Mouse (Mus musculus): Measurements from ENCODE around the gene Fgl2.
"Not testable (repeated sequence)": the region's sequence is repeated elsewhere in the genome, so short reads cannot be mapped to it uniquely, and the experiment has no call there.

Fgl2 gene

GRCm38 (mm10) chr5:21372493-21373179 is at the start of gene Fgl2:
TSS of gene Fgl2 (plus strand) at chr5:21372642.
- peak; percentile 40 for DNase-seq (ENCODE audit: low spot score)

- DNase-seq (ENCODE audit: low spot score), result peak; percentile 33
Measured at GRCm38 (mm10) chr5:21326494-21326893, 45.9 kb upstream of the Fgl2 start.

DNA sequence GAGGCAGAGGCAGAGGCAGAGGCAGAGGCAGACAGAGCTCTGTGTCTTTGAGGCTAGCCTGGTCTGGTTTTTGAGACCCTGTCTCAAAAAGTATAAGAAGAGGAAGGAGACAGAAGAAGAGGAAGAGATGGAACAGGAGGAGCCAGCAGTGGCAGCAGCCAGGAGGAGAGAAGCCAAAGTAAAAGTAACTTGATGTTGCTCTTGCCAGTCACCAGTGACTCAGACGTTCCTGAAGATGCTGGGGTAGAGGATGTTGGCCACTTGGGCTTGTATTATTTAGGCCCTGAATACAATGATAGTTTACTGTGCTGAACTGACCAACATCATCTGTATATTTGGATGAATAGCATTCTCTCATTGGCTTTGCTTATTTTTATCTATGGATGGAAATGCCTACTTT is 43.9 kb upstream of the Fgl2 start:
- no peak for DNase-seq (ENCODE audit: low spot score)

DNA sequence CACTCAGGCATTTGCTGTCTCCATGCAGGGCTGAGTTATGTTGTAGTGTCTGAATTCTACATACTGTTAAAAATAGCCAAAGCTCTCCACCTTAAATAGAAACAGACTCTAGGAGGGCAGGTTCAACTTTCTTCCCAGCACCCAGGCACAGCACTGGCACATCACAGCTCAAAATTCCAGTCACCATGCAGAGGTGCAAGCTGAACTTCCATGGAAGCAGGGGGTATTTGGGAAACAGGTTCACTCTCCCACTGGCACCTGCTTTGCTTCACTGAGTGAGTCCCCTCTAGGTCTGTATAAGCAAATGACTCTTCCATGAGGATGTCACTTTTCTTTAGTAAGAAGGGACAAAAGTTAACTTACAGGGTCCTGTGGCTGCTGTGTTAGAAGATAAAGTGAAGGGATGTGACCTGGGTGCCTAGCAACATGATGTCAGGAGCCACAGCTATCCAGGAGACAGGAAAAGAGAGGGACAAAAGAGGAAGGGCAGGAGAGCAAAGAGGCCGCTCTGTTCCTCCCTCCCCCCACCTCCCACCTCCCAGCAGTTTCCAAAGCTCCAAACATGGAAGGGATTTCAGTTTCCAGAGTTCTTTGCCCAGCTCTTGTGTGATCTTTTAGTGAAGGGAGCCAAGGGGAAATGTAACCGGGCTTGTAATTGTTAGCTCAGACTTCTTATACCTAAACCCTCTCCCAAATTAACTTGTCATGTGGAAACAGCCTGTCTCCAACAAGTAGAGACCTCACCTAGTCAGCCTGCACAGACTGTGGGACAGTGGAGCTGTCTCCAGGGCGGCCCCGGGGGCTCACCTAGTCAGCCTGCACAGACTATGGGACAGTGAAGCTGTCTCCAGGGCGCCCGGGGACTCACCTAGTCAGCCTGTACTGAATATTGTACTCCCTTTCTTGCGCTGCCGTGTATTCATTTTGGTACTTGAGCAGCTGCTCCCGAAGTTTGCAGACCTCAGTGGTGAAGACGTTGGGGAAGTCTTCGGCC is 42.5 kb upstream of the Fgl2 start:
- DNase-seq (ENCODE audit: low spot score), result no peak

DNA sequence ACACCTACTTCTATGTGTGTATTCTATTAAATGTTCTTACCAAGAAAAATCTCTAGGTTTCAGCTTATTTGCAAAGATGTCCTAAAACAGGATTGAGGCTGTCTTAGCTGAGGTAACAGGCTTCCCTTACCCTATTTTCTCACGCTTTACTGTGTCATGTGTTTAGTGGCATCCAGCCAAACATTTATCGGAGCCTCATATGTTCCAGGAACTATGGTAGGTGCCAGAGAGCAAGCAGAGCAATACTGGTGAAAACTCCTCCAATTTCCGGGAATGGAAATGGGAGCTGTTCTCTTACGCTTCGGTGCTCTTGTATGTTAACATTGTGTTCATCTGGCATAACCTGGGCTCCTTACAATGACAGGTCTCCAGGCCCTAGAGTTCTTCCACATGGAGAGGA is 40.8 kb upstream of the Fgl2 start:
- no peak for DNase-seq (ENCODE audit: low spot score)

DNA sequence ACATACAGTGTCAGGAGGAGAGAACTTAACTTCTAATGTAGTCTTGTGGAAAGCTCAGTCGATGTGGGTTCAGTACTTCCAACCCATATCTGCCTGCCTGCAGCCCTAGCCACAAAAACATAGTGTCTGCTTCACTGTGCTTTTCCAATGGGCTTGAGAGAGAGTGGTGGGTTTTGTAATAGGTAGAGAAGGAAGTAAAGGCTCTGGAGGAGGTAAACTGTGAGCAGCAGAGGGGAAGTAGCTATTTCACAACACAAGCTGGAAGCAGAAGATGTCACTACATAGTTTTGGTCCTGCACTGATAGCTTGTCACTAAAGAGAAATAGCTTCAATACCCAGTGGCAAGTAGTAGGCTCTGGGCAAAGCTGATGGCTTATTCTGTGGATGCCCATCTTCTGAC is 40.3 kb upstream of the Fgl2 start:
- DNase-seq (ENCODE audit: low spot score), result no peak

DNA sequence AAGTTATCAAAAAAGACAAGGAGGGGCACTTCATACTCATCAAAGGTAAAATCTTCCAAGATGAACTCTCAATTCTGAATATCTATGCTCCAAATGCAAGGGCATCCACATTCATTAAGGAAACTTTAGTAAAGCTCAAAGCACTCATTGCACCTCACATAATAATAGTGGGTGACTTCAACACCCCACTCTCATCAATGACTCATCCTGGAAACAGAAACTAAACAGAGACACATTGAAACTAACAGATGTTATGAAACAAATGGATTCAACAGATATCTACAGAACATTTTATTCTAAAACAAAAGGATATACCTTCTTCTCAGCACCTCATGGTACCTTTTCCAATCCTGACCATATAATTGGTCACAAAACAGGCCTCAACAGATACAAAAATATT is 30.2 kb upstream of the Fgl2 start:
- not testable (repeated sequence) for DNase-seq (ENCODE audit: low spot score)

DNA sequence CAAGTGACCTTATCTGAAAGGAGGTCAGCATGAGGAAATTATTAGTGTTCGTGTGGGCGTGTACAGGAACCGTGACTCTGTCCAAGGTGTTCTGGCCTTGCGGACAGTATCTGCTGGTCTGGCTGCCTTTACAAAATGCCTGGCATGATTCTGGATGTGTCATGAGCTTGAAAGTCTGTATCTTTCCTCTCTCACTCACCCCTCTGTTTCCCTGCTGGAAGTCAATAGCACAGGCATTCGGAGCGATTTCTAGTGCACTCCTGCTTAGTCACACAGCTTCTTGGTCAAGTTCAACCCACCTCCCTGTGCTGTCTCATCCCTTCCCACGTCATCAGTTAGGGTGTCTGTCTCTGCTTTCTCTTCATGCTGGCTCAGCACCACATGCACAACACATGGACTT is 24.1 kb upstream of the Fgl2 start:
- DNase-seq (ENCODE audit: low spot score), result no peak

DNA sequence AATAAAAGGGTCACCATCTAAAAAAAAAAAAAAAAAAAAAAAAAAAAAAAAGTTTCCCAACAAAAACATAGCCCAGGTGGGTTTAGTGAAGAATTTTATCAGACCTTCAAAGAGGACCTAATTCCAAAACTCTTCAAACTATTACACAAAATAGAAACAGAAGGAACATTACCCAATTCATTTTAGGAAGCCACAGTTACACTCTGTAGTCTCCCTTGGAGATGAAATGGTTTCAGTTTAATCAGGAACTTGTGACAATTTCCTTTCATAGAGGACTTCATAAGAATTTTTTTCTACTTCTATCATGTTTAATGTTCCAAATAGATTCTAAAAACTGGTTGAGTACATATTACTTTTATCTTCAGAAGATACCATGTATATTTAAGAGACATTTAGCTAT is 20.8 kb upstream of the Fgl2 start:
- DNase-seq (ENCODE audit: low spot score), result no peak

DNA sequence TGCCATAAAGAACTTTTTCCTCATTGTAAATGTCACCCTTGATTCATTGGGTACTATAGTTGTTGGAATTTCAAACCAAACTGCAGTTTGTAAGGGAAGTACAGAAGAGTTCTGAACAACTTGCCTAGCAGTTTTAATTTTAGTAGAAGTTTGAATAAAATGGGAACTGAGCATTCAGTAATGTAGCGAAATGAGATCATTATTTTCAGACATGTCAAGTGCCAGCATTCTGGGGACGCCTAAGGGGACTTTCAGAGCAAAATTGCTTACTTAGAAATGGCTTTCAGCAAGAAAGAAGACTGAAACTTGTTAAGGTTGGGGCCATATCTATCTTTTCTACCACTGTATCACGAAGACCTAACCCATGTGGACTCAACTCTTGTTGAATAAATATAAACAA is 13.8 kb upstream of the Fgl2 start:
- DNase-seq (ENCODE audit: low spot score), result no peak

GRCm38 (mm10) chr5:21363343-21363742 is 9.1 kb upstream of the Fgl2 start:
- DNase-seq (ENCODE audit: low spot score), result no peak

DNA sequence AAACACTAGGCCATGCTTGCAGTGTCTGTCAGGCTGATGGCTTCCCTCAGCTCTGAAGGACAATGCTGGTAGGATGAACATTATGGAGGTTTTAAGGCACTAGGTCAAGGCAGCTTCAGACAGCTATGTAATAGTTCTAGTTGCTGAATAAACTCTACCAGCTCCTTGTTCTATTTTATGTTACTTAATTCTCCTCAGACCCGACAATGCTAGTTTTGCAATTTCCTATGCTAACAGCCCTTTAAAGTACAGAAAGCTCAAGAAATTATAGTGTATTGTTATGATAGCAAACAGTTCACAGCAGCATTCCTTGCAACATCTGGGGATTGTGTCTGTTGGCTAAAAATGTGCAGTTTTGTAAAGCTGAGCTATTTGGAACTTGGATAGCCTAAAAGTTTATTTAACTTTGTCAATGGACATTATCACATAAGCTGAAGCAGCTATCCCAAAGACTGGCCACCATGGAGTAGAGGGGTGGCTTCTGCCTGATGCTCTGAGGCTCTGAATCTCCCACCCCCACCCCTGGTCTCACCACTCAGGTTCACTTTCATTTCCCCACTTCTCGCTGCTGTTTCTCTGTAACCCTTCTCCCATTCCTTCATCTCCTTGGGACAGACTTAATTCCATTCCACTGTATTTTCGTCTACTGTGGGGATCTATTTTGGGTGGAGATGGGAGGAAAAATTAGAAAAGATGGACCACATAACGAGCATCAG is 5.9 kb upstream of the Fgl2 start:
- no peak for DNase-seq (ENCODE audit: low spot score)

GRCm38 (mm10) chr5:21367514-21367913 is 4.9 kb upstream of the Fgl2 start:
- DNase-seq (ENCODE audit: low spot score), result no peak

DNA sequence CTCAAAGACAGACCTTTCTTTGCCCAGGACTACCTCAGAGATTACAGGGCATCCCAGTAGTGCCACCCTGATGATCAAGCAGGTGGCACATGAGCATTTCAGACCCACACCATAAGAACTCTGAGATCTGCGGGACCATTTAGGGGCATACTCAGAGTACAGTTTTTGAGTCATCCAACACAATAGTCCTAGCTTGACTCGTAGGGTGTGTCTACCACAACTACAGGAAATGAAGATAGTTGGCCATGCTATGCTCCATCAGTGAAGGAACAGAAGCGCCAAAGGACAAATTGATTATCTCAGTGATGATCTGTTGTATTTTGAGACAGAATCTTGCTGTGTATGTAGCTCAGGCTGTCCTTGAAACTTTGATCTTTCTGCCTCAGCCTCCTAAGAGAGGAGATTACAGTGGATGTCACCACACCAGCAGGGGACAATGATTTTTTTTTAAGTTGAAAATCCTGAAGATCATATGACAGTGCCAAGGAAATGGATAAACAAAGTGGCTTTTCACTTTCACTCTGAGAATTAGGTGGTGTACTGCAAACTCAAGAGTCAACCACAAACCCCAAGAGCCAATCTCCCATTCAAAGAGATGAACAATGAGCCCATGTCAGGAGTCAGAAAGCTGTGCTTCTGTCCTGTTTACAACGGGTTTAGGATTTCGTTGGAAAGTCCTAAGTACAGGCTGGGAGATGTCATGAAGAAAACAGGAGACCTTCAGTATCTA is 2.1 kb upstream of the Fgl2 start:
- DNase-seq (ENCODE audit: low spot score), result no peak

- no peak for DNase-seq (ENCODE audit: low spot score)
Measured at GRCm38 (mm10) chr5:21371920-21372319, 522 bp upstream of the Fgl2 start.

GRCm38 (mm10) chr5:21373180-21373518 is 707 bp downstream of the Fgl2 start:
- no peak for DNase-seq (ENCODE audit: low spot score)

- DNase-seq (ENCODE audit: low spot score), result no peak
Measured at GRCm38 (mm10) chr5:21376935-21377334, 4.5 kb downstream of the Fgl2 start.

GRCm38 (mm10) chr5:21378397-21378796 is 6.0 kb downstream of the Fgl2 start:
- DNase-seq (ENCODE audit: low spot score), result no peak

GRCm38 (mm10) chr5:21381986-21382385 is 9.5 kb downstream of the Fgl2 start:
- DNase-seq (ENCODE audit: low spot score), result no peak

DNA sequence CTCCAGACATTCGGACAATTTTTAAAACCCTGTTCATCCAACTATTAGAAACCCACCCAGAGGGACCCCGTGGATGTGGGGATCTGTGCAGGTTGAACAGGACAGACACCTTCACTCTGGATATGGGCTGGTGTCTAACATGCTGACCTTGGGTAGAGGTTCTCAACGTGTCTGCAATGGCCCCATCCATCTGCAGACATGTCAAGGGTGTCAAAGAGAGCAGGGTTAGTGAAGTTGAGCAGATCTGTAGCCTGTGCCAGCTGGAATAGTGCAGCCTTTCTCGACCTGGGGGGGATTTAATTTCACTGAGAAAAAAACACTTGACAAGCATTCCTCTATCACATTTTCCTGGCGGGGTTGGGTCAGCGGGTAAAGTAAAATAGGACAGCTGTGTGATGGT is 10.2 kb downstream of the Fgl2 start:
- no peak for DNase-seq (ENCODE audit: low spot score)

DNA sequence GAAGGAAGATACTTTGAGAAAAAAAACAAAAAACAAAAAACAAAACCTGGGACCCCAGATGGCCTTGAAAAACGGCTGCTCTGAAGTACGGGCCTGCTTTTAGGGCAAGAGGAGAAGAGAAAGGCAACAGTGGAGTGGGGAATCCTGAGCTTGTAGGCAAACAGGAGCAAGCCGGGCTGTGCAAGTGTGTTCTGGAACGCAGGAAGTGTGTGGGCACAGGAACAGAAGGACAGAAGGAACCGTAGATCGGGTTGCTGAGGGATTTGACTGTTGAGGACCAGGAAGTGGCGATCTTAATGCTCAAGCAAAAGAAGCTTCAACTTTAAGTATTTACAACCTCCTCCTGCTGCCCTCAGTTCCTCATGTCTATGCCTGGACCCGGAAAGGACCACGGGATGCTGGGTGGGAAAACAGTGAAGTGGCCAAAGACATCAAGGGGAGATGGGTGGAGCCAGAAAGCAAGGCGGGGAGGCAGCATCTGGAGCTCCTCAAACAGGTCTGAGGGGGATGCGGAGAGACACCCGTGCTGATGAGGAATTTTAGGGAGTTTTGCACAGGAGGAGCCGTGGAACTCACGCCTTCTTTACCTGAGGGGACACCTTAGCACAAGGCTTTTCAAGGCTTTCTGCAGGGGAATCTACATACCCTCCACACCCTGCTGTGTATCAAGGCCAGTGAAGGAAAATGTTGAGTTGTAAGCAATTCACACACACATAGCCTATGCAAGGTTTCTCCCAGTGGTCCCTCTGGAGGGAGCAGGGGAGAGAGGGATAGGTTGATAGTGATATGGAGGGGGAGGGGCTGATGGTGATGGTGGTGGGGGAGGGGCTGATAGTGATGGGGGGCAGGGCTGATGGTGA is 11.2 kb downstream of the Fgl2 start:
- DNase-seq (ENCODE audit: low spot score), result no peak

All from testis, postnatal 14 days (tissue).